In the genomic region with DNA sequence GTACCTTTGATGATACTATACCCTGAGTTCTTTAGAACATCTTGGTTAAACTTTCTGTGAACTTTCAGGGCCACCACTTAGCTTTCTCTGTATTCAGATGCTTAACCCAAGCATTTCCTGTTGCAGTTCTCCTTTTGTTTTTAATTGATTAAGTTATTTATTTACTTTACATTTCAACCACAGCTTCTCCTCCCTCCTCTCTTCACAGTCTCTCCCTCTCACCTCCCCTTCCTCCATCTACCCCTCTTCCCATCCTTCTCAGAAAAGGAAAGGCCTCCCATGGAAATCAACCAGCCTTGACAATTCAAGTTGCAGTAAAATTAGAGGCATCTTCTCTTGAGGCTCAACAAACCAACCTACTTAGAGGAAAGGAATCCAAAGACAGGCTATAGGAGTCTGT, we compare ENCODE assay signal across 29 mouse cellular contexts.
"Had no signal": no experiment of that assay in that cellular context is flagged by ENCODE, and none has a peak within 500 bp of the region (broad histone marks: within the 10 kb centered on the region; RNA-seq: fewer than 3 reads in every experiment).

No protein-coding gene starts in this region.

- H3K27me3 ChIP-seq: heart, embryonic 12.5 days; heart, embryonic 13.5 days; heart, embryonic 15.5 days; hindbrain, embryonic 12.5 days; hindbrain, embryonic 13.5 days; hindbrain, embryonic 15.5 days; intestine, embryonic 15.5 days had no signal

- H3K4me1 ChIP-seq: heart, embryonic 10.5 days; heart, embryonic 12.5 days; heart, embryonic 13.5 days; heart, embryonic 15.5 days; hindbrain, embryonic 10.5 days; hindbrain, embryonic 12.5 days; hindbrain, embryonic 13.5 days; hindbrain, embryonic 15.5 days; intestine, embryonic 15.5 days had no signal

- H3K36me3 ChIP-seq: heart, embryonic 10.5 days; heart, embryonic 12.5 days; heart, embryonic 13.5 days; heart, embryonic 15.5 days; hindbrain, embryonic 10.5 days; hindbrain, embryonic 12.5 days; hindbrain, embryonic 13.5 days; hindbrain, embryonic 15.5 days; intestine, embryonic 15.5 days had no signal

- DNase-seq: heart, adult 18-20 months; heart, adult 2 months; heart, postnatal 10 days; heart, postnatal 14 days; heart, postnatal 36 days; heart, postnatal 4 days; kidney, adult 18-20 months; kidney, postnatal 10 days; layer of hippocampus, adult 9-11 months; layer of hippocampus, postnatal 36 days had no signal

- ATAC-seq: hindbrain, embryonic 16.5 days; hindbrain, postnatal 0 days; inflammation-experienced regulatory T-cells, adult 6 months; intestine, embryonic 15.5 days; intestine, embryonic 16.5 days; intestine, postnatal 0 days had no signal

- H3K9me3 ChIP-seq: heart, embryonic 10.5 days; heart, embryonic 13.5 days; heart, embryonic 15.5 days; hindbrain, embryonic 10.5 days; hindbrain, embryonic 12.5 days; hindbrain, embryonic 13.5 days; hindbrain, embryonic 15.5 days; intestine, embryonic 15.5 days had no signal

- H3K27ac ChIP-seq: heart, adult 2 months; heart, embryonic 10.5 days; heart, embryonic 13.5 days; heart, embryonic 15.5 days; hindbrain, embryonic 10.5 days; hindbrain, embryonic 12.5 days; hindbrain, embryonic 13.5 days; hindbrain, embryonic 14.5 days; hindbrain, embryonic 15.5 days; hindbrain, postnatal 0 days; intestine, embryonic 15.5 days; kidney, postnatal 0 days; layer of hippocampus, adult 2 months; left cerebral cortex, adult 2 months had no signal

- H3K9ac ChIP-seq: heart, embryonic 12.5 days; heart, embryonic 13.5 days; heart, embryonic 15.5 days; hindbrain, embryonic 12.5 days; hindbrain, embryonic 13.5 days; hindbrain, embryonic 14.5 days; hindbrain, embryonic 15.5 days; intestine, embryonic 15.5 days had no signal

- H3K4me3 ChIP-seq: heart, adult 2 months; heart, embryonic 10.5 days; heart, embryonic 12.5 days; heart, embryonic 13.5 days; heart, embryonic 15.5 days; hindbrain, embryonic 10.5 days; hindbrain, embryonic 12.5 days; hindbrain, embryonic 13.5 days; hindbrain, embryonic 15.5 days; intestine, embryonic 15.5 days; layer of hippocampus, adult 2 months; left cerebral cortex, adult 2 months had no signal

- H3K4me2 ChIP-seq: heart, embryonic 11.5 days; heart, embryonic 12.5 days; heart, embryonic 13.5 days; heart, embryonic 15.5 days; hindbrain, embryonic 12.5 days; hindbrain, embryonic 13.5 days; hindbrain, embryonic 14.5 days; hindbrain, embryonic 15.5 days; intestine, embryonic 15.5 days had no signal
